Mouse (Mus musculus): ENCODE results near the gene Arf1.

The Arf1 gene

DNA sequence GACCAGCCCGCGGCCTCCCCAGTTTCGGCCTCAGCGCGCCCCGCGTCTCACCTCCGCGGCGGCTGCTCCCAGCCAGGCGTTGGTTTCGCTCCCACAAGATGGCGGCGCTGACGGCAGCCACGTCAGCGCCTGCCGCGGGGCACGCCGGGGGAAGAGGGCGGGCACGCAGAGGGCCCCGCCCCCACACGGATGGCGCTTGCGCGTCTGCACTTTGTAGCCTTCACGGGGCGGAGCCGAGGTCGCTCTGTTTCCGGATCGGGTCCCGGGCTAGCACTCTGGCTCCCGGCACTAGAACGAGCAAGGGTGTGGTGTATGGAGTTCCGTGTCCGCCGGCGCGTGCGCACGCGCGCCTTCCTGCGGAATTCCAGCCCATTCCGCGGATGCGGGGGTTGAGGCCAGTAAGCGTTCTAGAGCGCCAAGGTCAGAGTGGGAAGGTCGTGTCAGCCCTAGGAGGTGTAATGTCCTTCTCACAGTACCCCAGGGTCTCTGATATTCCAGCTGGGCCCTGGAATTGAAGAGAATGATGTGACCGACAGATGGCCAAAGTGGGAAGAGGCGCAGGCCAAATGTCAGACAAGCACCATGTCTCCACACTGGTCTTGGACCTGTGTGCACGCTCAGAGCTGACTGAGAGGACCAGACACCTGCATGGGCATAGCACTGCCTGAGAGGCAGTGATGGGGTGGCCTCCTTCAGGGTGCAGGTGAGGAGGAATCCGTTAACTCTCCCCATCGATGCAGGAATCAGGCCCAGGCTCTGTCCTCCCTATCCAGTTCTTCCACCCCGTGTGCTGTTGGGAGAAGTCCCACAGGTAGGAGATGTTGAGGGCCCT is at the start of gene Arf1:
Gene Arf1 (minus strand): TSS at position 149 of the 832 bp plus-strand sequence.
- peak; percentile 95 for DNase-seq (ENCODE audit: low read depth, low spot score)

DNA sequence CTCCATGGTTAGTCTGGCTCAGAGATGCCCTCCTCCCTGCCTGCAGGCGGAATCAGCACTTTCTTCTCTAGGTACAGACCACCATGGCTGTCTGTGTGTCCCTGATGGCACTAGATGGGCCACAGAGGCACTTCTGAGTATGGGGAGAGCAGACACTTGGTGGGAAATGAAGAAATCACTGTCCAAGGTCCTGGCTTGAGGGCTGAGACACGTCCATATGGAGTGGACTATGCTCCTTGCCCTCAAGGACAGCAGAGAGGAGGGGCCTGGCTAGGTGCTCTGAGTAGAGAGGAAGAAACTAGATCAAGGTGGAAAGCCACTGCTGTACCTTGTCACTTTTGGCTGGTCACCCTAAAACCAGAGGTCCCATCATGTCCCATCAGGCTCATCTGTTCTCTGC is 48.8 kb upstream of the Arf1 start:
- no peak for DNase-seq (ENCODE audit: low read depth, low spot score)

DNA sequence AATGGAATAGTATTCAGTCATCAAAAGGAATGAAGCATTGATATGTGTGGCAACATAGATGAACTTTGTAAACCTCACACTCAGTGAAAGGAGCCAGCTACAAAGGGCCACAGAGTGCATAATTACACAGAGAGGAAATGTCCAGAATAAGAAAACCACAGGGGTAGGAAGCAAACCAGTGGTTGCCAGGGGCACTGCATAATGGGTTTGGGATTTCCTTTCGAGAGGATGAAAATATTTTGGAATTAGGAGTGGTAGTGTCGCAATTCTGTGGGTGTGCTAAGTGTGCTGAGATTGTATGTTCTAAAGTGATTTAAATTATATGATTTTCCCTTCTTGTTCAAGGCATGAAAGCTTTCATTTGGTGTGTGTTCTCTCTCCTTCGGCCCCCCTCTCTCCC is 46.1 kb upstream of the Arf1 start:
- DNase-seq (ENCODE audit: low read depth, low spot score) = no peak

DNA sequence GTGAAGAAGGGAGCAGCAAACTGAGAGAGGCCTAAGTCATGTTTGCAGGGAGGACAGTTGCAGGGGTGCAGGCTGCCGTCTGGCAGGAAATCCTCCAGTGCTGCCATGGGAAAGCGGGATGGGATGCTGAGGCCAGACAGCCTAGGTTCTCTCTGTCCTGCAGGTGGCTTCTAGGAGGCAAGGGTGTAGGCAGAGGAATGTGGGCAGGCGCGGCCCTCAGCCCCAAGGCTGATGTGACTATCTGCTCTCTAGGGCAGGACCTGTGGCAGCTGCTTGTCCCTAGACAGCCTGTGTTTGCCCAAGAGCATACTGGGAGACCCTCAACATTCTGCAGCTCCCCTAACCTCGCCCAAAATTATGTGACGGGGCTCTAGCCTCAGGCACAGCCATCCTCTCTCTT is 38.7 kb upstream of the Arf1 start:
- DNase-seq (ENCODE audit: low read depth, low spot score) = no peak

DNA sequence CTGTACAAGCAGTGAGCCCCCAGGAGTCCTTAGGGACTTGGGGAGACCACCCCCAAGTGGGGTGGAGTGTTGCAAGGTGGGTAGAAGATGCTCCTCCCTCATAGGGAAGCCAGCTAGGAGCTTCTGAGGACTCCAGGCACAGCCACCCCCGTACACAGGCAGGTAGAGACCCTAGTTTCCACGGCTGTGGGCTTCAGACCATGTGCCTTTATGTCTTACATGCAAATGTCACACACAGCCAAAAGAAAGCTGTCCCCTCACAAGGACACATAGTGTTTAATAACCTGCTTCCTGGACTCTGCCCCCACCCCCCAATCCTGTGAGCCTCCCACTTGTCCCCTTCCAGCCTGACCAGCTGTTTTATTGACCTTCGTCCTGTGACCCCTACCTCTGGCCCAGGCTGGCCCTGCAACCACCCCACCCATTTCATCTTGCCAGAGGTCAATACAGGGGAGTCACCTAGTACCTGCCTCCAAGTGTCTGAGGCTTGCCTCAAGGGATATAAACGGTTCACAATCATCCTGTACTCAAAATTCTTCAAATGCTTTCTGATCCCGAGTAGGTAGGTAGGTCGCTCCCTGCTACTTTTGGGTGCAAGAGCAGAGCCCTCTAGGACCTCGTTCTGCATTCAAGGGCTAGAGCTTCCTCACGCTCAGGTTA is 37.2 kb upstream of the Arf1 start:
- DNase-seq (ENCODE audit: low read depth, low spot score) = no peak

DNA sequence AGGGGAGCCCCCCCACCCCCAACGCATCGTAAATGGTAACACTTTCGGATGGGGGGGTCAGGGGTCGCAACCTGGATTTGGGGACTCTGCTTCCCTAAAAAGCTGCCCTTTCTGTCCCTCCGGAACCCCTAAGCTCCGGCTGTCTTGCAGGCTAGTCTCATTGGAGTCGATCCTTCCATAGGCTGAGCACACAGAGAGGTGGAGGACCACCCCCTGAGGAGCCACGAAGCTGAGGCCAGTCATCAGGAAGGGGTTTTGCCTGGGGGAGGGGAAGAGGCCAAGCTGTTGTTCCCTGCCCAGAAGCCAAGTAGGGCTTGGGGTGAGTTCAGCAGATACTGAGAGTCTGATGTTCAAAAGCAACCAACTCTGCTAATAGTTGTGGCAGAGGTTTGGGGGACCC is 36.5 kb upstream of the Arf1 start:
- DNase-seq (ENCODE audit: low read depth, low spot score) = no peak

DNA sequence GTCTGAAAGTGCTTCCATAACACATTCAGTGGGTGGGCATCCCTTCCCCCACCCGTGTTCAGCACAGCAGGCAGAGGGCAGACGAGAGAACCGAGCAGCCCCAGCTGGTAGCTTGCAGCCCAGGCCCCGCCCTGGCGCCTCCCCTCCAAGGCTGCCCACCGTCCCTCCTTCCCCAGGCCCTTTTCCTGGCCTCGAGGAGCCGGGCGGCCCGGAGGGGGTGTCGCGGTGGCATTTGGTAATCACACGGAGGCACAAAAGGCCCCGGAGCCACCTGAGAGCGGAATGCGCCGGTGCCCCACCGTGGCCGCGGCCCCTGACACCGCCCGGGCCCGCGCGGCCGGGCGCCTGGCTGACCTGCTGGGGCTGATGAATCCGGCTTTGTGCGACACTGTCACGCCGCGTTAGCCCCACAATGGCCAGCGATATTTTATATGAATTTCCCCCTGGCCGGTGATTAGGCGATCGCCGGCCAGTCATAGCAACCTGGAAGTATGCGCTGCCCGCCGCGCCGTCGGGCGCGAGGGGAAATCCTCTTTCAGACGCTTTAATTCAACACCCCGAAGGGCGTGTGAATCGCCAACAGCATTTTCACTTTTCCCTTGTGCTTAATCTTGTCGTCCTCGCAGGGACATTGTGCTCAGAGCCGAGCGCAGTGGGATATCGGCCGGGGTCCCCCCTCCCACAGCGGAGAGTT is 35.9 kb upstream of the Arf1 start:
- DNase-seq (ENCODE audit: low read depth, low spot score) = peak; percentile 37

DNA sequence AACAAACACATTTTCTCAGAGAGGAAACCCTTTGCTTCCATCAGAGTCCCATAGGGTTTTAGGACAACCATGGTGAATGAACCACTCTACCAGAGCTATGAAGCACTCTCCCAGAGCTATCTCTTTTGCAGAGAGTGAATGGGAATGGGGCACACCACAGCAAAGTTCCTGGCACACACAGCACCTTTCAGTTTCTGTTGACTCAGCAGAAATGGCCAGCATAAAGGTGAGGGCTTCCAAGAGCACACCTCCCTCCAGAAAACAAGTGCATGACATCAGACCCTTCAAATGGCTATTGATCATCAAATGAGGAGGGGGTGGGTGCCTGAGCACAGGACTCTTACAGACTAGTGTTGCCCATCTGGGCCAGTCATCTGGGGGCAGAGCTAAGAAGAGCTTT is 34.2 kb upstream of the Arf1 start:
- no peak for DNase-seq (ENCODE audit: low read depth, low spot score)

DNA sequence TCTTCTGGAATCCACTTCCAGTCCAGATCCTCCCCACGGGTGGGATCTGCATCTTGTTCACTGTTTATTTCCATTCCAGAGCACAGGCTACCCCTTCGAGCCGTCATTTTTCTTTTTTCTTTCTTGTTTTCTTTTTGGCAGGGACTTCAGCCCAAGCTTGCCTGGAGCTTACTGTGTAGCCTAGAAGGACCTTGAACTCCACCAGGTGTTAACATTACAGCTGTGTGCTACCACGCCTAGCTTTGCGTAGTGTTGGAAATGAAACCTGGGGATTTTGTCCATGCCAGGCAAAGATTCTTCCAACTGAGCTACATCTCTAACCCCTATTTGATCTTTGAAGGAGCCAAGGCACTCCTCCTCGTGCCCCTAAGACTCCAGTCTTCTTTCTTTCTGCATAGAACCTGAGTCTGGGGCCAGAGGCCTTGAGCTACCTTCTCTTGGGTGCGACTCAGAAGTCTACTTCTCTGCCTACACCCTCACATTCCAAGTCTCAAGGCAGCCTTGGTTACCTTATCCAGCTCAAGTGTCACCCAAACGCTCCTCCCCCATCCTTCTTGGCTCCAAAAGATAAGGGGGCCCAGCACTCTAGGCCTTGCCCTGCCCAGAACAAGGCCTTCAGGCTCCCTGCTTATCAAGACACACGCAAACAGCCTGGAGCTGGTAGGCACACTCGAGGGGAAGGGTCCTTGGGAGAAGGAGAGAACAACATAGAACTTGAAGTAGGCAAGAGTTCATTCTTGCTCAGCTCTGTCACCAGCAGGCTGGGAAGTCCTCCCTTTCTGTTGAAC is 32.8 kb upstream of the Arf1 start:
- no peak for DNase-seq (ENCODE audit: low read depth, low spot score)

DNA sequence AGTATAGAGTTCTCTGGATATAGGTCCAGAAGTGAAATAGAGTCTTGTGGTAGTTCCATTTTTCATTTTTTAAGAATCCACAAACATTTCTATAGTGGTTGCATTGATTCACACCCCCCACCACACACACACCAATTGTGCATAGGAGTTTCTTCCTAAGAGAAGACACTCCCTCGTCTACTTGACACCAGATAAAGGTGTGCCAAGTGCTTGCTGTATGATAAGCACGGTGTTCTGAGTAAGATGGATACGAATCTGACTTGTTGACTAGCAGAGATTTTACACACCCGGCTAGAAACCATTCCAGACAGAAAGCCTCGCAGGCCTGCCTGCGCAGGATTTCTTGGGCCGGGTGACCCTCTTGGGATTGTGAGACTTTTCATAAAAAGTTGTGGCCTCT is 31.6 kb upstream of the Arf1 start:
- no peak for DNase-seq (ENCODE audit: low read depth, low spot score)

DNA sequence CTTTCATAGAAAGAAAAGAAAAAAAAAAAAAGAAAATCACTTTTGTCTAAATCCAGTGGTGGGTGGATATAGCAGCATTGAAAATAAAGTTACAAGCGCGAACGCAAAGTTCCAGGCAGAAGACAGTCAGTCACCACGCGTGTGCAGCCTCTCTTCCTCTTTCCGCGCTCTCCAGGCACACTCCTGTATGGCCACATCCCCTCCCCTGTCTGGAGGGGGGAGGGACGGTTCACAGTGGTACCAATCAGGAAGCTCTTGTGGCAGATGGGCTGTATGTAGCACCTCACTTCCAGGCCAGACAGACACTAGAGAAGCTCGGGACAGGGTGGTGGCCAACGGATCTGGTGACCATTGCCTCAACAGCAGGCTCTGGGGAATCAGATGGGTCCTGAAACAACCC is 20.0 kb upstream of the Arf1 start:
- no peak for DNase-seq (ENCODE audit: low read depth, low spot score)

DNA sequence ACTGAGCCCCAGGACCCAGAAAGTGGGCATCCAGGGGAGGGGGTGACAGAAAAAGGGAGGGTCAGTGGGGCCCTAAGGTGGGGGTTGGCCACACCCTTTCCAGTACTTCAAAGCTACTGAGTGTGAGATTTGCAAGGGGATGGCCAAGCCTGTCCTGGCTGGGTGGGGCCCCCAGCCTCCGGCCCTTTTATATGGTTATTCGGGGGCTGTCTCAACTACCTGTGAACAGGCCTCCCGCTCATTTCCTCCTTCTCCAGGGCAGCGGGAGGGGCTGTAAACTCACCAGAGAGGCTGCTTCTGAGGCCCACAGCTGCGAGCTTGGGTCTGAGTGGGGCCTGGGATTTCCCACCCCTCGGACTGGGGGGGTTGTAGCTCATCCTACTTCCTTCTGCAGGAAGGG is 15.8 kb upstream of the Arf1 start:
- no peak for DNase-seq (ENCODE audit: low read depth, low spot score)

DNA sequence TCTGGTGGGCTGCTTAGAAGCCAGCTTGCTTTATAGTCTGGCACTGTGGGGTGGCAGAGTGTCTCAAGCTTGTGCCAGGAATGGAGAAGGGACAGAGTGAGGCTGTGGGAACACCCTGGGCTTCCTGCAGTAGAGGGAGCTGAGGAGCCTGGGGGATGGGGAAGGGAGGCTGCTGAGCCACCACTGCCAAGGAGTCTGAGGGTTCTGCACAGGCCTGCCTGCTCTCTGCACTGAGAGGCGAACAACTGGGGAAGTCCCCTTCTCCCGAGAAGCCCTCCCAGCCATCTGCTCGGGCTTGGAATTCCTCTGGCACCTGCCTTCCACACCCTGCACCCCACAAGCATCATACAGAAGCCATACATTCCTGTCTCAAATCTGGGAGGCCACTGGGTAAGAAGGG is 13.8 kb upstream of the Arf1 start:
- no peak for DNase-seq (ENCODE audit: low read depth, low spot score)

DNA sequence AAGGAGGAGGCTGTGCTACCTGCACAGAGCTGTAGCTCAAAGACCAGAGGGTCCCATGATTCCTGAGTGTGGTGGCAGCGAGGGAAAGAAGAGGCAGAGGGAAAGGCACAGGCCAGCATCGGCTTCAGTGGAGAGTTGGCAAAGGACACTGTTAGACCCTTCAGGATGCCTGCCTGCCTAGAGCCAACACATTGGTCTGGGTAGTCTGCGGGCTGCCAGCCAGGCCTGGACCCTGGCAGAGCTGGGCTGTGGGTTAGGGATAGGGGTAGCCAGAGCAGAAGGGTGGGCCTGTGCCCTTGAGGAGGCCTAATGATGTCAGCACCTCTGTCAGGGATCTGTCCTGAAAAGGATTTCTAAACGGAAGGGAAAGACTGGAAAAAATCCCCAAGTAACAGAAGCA is 11.7 kb upstream of the Arf1 start:
- DNase-seq (ENCODE audit: low read depth, low spot score) = no peak

DNA sequence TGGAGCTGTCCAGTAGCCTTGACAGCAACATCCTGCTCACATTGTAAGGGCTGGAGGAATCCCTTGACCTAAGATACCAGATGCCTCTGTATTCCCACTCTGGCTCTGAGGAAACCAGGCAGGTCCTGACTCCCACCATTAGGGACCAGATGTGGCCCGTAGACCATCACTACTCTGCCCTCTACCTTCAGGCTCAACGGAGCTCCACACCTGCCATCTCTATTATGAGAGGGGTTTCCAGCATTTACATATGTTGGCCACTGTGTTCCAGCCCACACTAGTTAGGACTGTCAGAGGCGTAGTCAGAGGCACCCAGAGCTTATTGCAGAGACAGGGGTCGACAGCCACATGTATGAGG is 11.3 kb upstream of the Arf1 start:
- no peak for DNase-seq (ENCODE audit: low read depth, low spot score)

DNA sequence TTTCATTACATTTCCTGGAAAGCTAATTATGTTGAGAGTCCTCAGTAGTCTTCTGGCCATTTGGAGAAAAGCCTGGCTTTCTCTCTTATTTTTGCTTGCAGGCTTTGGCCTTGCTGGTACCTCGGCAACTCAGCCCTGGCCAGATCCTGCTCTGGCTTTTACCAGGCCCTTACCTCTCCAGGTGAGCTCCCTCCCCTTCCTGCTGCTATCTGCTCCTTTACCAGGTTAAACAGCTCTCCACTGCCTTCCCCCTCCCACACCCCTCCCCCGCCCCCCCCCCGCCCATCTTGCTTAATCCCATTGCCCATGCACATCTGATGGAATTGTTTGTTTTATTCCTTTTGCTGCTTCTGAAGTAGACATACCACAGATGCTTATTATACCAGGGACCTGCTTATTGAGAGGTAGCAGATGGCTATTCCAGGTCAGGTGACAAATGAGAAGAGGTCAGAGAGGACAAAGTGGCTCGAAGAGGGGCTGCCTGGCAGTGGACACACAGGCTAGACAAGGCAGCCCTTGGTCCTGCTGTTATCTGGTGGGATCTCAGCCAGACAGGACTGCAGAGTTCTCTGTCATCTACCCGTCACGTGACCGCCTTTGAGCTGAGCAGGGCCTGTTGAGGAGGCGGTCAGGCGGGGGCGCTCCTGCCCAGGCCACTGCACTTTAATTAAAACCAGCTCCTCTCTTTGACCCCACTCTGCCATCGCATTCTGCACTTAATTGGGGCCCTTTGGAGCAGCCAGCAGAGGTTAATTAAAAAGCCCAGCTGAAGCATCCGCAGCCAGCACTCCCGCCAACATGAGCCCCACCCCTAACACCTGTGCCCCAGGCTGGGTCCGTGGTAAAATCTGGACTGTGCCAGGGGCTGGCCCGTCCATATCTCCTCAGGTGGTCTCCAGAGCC is 10.7 kb upstream of the Arf1 start:
- DNase-seq (ENCODE audit: low read depth, low spot score) = no peak

DNA sequence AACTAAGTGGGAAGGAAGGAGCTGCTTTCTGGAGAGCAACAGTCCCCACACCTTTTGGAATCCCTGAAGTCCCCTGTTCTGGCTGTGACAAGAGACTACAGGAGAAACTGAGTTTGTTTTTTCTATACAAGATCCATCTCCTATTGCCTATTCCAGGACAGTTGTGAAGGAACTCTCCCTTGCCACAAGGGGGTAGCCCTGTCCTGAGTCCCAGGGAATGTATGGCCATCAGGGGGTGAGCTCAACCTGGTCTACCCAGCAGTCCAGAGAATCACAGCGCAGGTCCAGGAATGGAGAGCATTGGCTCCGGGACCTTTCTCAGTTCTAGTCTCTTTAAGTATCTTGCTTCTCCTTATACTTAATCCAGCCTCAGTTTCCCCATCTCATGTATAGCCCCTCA is 4.7 kb upstream of the Arf1 start:
- no peak for DNase-seq (ENCODE audit: low read depth, low spot score)

DNA sequence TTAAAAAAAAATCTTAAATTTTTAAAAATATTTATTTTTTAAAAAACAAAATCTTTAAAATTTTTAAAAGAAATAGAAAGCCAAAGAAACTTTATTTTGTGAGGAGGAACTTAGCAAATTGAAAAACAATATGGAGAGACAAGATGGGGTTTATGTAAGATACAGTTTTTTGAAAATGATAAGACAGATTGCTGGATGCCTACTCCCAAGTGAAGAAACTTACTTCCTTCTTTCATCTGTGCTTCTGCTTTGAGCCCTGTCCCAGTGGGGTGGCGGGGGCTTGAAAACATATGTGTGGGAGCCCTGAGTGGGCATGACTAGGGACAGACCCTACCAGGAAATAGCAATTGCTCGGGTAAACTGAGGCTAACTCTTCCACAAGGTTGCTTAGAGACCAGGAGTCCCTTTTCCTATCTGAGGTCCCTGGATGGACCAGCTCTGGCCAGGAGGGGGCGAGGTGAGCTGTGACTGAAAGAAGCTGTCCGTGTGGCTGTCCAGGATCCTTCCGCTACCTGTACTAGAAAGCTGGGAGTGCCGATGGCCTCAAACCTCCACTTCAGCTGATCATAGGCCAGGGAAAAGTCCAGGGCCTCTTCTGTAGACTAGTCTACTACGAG is 2.2 kb upstream of the Arf1 start:
- no peak for DNase-seq (ENCODE audit: low read depth, low spot score)

DNA sequence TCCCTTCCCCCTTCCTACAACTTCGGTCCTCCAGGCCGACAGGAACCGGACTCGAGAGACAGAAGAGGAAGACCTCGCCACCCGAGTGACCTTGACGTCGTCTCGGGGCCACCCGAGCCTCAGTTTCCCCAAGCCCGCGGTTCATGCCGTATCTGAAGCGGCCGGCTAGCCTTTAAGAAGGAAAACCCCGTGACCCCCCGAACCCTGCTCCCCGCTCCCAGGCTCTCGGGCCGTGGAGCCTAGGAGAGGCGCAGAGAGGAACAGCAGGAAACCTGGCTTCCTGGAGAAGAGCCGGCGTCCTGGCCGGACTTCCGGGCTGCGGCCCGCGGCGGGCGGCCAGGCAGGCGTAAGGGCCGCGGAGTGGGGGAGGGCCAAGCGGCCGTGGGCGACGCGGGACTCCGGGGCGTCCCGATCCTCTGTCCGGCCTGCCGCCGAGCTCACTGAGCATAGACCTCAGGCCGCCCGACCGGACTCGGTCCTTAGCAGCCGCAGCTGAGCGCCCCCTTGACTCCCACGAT is 407 bp downstream of the Arf1 start:
- no peak for DNase-seq (ENCODE audit: low read depth, low spot score)
